Mouse (Mus musculus) splenic B cell, adult 2 months (primary cell): ENCODE data around the gene Pja2.
"Not testable (repeated sequence)": the region's sequence is repeated elsewhere in the genome, so short reads cannot be mapped to it uniquely, and the experiment has no call there.

Source experiments
- DNase-seq: peaks from one replicate; pipeline ENCODE4 v3.0.0-alpha.2; 2011; ENCODE audit warnings: low read depth, low spot score
- H3K27me3 ChIP-seq: 2 replicates; pipeline ENCODE4 v1.6.1; 2012; ENCODE audit warnings: mild to moderate bottlenecking, low read length, moderate library complexity, mixed read lengths; ENCODE audit not compliant: control insufficient read depth, poor library complexity, insufficient read depth, severe bottlenecking
- H3K36me3 ChIP-seq: 2 replicates; pipeline ENCODE4 v1.6.1; 2012; ENCODE audit warnings: mild to moderate bottlenecking, low read length, moderate library complexity, mixed read lengths; ENCODE audit not compliant: control insufficient read depth, poor library complexity, insufficient read depth, severe bottlenecking

The Pja2 gene

DNA sequence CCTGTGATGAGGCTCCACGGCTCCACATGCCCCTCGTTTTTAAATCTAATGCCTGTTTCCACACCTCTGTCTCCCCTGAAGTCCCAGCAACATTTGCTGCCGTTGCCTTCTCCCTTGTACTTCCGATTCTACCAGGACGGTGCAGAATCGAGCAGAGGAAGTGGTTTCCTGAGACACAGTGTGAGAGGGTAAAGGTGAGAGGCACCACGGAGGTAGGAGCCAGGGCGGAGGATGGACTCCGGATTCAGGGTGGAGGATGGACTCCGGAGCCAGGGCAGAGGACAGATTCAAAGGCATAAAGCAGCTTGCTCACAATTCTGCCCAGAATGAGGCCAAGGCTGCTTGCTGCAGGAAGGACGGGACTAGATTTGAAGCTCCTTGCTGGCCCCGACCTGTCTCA, 88.8 kb downstream of the Pja2 start:
- no peaks in the 10 kb centered on the region for H3K36me3 ChIP-seq
- H3K27me3 ChIP-seq, result no peaks in the 10 kb centered on the region
- no peak for DNase-seq

DNA sequence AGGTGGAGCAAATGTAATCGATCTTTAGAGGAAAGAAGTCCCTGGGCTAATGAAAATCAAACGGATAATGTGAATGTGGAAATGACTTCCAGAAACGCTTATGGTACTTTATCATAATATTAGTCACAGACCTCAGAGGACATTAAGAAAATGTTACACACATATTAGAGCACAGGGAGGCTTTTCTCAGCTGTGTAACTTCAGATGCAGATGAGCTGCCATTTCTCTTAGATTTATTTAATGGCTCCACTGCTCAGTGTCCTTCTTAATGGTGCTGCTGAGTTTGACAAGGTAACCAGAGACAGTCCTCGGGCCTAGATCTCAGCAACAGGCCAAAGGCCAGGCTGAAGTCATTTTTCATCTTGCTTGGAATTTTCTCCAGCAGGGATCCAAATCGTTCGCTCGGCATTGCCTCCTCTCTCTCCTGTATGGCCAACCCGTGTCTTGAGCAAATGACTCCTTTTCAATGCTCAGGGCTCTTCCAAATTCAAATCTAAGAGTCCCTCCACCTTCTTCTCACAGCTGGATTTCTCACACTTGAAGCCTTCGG, 89.3 kb downstream of the Pja2 start:
- no peak for DNase-seq
- H3K36me3 ChIP-seq, result no peaks in the 10 kb centered on the region
- H3K27me3 ChIP-seq, result no peaks in the 10 kb centered on the region

DNA sequence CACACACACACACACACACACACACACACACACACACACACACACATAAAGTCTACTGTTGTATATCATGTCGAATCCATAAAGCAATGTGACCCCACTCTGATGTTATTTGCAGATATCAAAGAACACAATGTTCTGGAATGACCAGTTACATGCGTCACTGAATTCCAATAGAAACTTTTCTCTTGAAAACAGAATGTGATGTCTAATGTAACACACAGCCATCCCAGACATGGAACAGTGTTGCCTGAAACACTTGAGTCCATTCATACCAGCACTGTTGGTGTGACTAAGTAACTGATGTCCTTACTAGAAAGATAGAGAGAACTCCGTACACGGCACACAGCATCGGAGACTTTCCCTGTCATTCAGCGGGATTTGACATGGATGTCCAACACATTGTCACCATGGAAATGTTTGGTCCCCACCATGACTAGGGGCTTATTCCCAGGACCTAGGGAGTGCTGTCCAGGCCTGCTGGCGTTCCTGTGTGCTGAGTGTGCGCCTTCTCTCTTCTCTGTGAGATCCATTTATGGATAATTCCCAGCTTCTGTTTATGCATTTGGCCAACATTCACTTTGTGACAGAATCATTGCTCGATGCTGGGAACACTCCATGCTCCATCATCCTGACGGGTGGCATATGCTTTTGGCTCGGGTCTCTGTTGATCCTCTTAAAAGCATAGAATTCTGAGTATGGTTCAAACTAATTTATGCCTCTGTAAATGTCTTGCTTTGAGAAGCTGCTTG, 90.0 kb downstream of the Pja2 start:
- H3K36me3 ChIP-seq, result no peaks in the 10 kb centered on the region
- no peaks in the 10 kb centered on the region for H3K27me3 ChIP-seq
- DNase-seq, result no peak

DNA sequence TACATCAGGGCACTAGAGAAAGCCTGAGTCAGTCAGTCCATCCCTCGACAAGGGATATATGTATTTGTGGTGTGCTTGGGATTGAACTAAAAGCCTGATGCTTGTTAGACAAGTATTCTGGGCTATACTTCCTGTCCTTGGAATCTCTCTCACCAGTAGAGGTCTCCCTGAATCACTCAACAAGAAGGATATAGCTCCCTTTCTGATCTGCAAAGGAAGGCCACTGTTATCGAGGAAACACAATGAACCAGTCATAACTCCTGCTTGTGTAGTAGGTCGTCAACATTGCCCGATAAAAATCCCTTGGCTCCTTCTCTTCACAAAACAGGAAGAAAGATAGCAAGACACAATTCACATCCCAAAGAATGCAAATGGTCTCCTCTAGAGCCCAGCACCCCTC, 99.6 kb downstream of the Pja2 start:
- DNase-seq, result no peak
- Histone ChIP-seq H3K36me3 (no peaks in the 10 kb centered on the region), H3K27me3 (no peaks in the 10 kb centered on the region)

DNA sequence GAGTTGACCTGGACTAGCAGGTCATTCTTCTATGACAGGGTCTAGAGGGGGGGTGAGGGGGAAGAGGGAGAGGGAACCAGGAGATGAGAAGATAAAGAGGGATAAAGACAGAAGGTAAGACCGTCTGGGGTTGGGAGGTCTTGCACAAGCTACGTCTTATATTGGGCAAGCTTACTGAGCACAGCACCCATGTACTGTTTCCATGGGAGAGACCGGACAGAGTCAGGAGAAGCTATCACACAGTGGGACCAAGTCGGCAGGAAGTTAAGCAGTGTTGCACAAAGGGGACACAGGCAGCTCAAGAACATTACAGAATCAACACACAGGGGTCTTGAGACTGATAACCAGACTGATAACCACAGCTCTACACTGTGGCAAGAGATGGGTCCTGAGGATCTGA, 100.1 kb downstream of the Pja2 start:
- not testable (repeated sequence) for DNase-seq, H3K36me3 ChIP-seq, H3K27me3 ChIP-seq

DNA sequence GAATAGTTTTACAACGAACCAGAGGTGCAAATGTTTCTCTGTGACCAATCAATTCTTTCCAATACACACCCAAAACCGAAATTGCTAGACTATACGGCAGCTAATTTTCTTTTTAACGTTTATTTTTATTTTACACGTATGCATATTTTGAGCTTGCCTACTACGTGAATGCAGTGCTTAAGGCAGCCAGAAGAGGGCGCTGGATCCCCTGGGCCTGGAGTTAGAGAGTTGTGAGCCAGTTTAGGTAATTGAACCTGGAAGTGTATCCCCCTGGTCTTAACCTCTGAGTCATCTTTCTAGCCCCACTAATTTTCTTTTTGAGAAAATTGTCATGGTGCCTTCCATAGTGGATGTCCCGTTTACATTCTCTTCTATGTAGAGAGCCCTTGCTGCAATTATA, 100.5 kb downstream of the Pja2 start:
- Histone ChIP-seq H3K27me3 (no peaks in the 10 kb centered on the region), H3K36me3 (no peaks in the 10 kb centered on the region)
- DNase-seq, result peak; percentile 19
